Comparison of ENCODE assay signal across 8 mouse cellular contexts in genomic region chr15:85810806-85811521, GRCm38 (mm10). TPM values are rescaled to one million over a fixed set of nuclear protein-coding genes. Genes with fewer than 3 reads are reported as not detected.
DNase-seq lines count a peak whose midpoint lies in the region; ATAC-seq and TF ChIP-seq lines count a peak whose summit lies in the region.

No protein-coding gene starts in this region.

- peak; percentile 64 for DNase-seq in urinary bladder, postnatal 14 days (ENCODE audit: low spot score)
- DNase-seq in urinary bladder, adult 2 months (ENCODE audit: low spot score): no peak
- peak; percentile 83 for DNase-seq in heart, adult 8-10 months (ENCODE audit: low spot score)
- DNase-seq in kidney, adult 9 months: peak; percentile 58
- peak; percentile 25 for DNase-seq in limb, embryonic 11.5 days (ENCODE audit: low spot score)
- peak; percentile 94 for DNase-seq in midbrain, embryonic 11.5 days (ENCODE audit: low spot score, missing footprints)
- peak; percentile 44 for DNase-seq in stomach, postnatal 0 days (ENCODE audit: low spot score)

- no peaks in the 10 kb centered on the region for H3K36me3 ChIP-seq in embryonic facial prominence, embryonic 13.5 days
- no peaks in the 10 kb centered on the region for H3K36me3 ChIP-seq in limb, embryonic 11.5 days (ENCODE audit: control insufficient read depth, insufficient read depth, low read length)
- H3K36me3 ChIP-seq in midbrain, embryonic 11.5 days (ENCODE audit: control insufficient read depth, insufficient read depth, low read length): no peaks in the 10 kb centered on the region
- no peaks in the 10 kb centered on the region for H3K36me3 ChIP-seq in stomach, postnatal 0 days (ENCODE audit: control insufficient read depth, insufficient read depth, low read length)

- WGBS in embryonic facial prominence, embryonic 13.5 days: 4% methylated on average over 36 of the region's 36 CpGs
- 7% methylated on average over 36 of the region's 36 CpGs for WGBS in limb, embryonic 11.5 days
- WGBS in midbrain, embryonic 11.5 days: 7% methylated on average over 36 of the region's 36 CpGs
- WGBS in stomach, postnatal 0 days: 2% methylated on average over 36 of the region's 36 CpGs

- H3K27ac ChIP-seq in embryonic facial prominence, embryonic 13.5 days: peak overlapping the region; percentile 89
- peak overlapping the region; percentile 21; the same call in 1 of the 2 replicates for H3K27ac ChIP-seq in limb, embryonic 11.5 days (replicated peaks; ENCODE audit: low read depth, low read length)
- H3K27ac ChIP-seq in midbrain, embryonic 11.5 days (ENCODE audit: low read depth, low read length): peak overlapping the region; percentile 63; the same call in 1 of the 2 replicates
- H3K27ac ChIP-seq in stomach, postnatal 0 days (replicated peaks): peak overlapping the region; percentile 94

- TF ChIP-seq EP300 in stomach, postnatal 0 days (optimal IDR thresholded peaks at IDR 0.05): no peak

- 0 out of 2 replicates have a peak, but pooled peaks cover 3% of the 10 kb centered on the region for H3K9me3 ChIP-seq in embryonic facial prominence, embryonic 13.5 days
- H3K9me3 ChIP-seq in limb, embryonic 11.5 days (ENCODE audit: control insufficient read depth, low read length): no peaks in the 10 kb centered on the region
- H3K9me3 ChIP-seq in midbrain, embryonic 11.5 days (ENCODE audit: control insufficient read depth, low read length): no peaks in the 10 kb centered on the region
- no peaks in the 10 kb centered on the region for H3K9me3 ChIP-seq in stomach, postnatal 0 days (ENCODE audit: control insufficient read depth, low read length)

- peaks cover 13% of the 10 kb centered on the region for H3K4me1 ChIP-seq in embryonic facial prominence, embryonic 13.5 days
- H3K4me1 ChIP-seq in limb, embryonic 11.5 days (ENCODE audit: control insufficient read depth, insufficient read depth, low read length): peaks cover 6% of the 10 kb centered on the region
- peaks cover 4% of the 10 kb centered on the region; the same call in 1 of the 2 replicates for H3K4me1 ChIP-seq in midbrain, embryonic 11.5 days (ENCODE audit: control insufficient read depth, insufficient read depth, low read length)
- no peaks in the 10 kb centered on the region for H3K4me1 ChIP-seq in stomach, postnatal 0 days (replicated peaks; ENCODE audit: control insufficient read depth, insufficient read depth)

- peak overlapping the region; percentile 76 for H3K4me3 ChIP-seq in embryonic facial prominence, embryonic 13.5 days
- peak overlapping the region; percentile 82 for H3K4me3 ChIP-seq in limb, embryonic 11.5 days (ENCODE audit: low read depth, low read length)
- H3K4me3 ChIP-seq in midbrain, embryonic 11.5 days (ENCODE audit: low read depth, low read length): peak overlapping the region; percentile 75
- peak overlapping the region; percentile 73 for H3K4me3 ChIP-seq in stomach, postnatal 0 days (ENCODE audit: low read depth, low read length)

- peak; percentile 29; the same call in 1 of the 2 replicates for TF ChIP-seq CTCF in stomach, postnatal 0 days (IDR thresholded peaks at IDR 0.05; ENCODE audit: low read depth)

- no peaks in the 10 kb centered on the region; the same call in 1 of the 2 replicates for H3K27me3 ChIP-seq in embryonic facial prominence, embryonic 13.5 days
- no peaks in the 10 kb centered on the region for H3K27me3 ChIP-seq in limb, embryonic 11.5 days (ENCODE audit: control insufficient read depth, insufficient read depth, low read length)
- H3K27me3 ChIP-seq in midbrain, embryonic 11.5 days (ENCODE audit: control insufficient read depth, insufficient read depth, low read length): no peaks in the 10 kb centered on the region
- no peaks in the 10 kb centered on the region for H3K27me3 ChIP-seq in stomach, postnatal 0 days (ENCODE audit: control insufficient read depth, insufficient read depth, low read length)

- ATAC-seq in embryonic facial prominence, embryonic 13.5 days (ENCODE audit: insufficient number of reproducible peaks, insufficient read depth, low FRiP score, low TSS enrichment, low read depth): peak; percentile 58
- ATAC-seq in limb, embryonic 11.5 days (ENCODE audit: insufficient number of reproducible peaks, low FRiP score, low TSS enrichment, low read depth): peak; percentile 81; the same call in 1 of the 2 replicates
- ATAC-seq in midbrain, embryonic 11.5 days (ENCODE audit: low FRiP score): peak; percentile 93
- ATAC-seq in stomach, postnatal 0 days (ENCODE audit: low FRiP score, low TSS enrichment): peak; percentile 71

- H3K9ac ChIP-seq in embryonic facial prominence, embryonic 13.5 days: peak overlapping the region; percentile 87
- H3K9ac ChIP-seq in limb, embryonic 11.5 days (ENCODE audit: low read length): peak overlapping the region; percentile 74
- peak overlapping the region; percentile 74 for H3K9ac ChIP-seq in midbrain, embryonic 11.5 days (ENCODE audit: low read length)
- H3K9ac ChIP-seq in stomach, postnatal 0 days (ENCODE audit: low read length): peak overlapping the region; percentile 84

- peak overlapping the region; percentile 90 for H3K4me2 ChIP-seq in embryonic facial prominence, embryonic 13.5 days
- H3K4me2 ChIP-seq in limb, embryonic 11.5 days (ENCODE audit: low read depth, severe bottlenecking): peak overlapping the region; percentile 91
- H3K4me2 ChIP-seq in midbrain, embryonic 11.5 days: peak overlapping the region; percentile 91
- H3K4me2 ChIP-seq in stomach, postnatal 0 days (replicated peaks; ENCODE audit: low read depth): peak overlapping the region; percentile 93

RNA-seq across cellular contexts. Expression of gene Cdpf1, which starts 0.5 kb away (rescaled TPM):
- polyA plus RNA-seq in urinary bladder, adult 2 months (2012; rRNA removed): 29.2 and 37.6 TPM in 2 replicates
- polyA plus RNA-seq in embryonic facial prominence, embryonic 13.5 days (2015; fragmentation: Nextera tagmentation; extraction: Ambion mirVana): 22.0 and 29.4 TPM in 2 replicates
- 10 to 100 TPM; 27.1 to 38.5 (median 31.0) TPM for total RNA-seq in heart, adult 8-10 months (2022)
- 26.3 and 28.7 TPM in 2 replicates for polyA plus RNA-seq in limb, embryonic 11.5 days (2014; fragmentation: Nextera tagmentation; extraction: Ambion mirVana)
- 18.1 and 21.8 TPM in 2 replicates for polyA plus RNA-seq in midbrain, embryonic 11.5 days (2014; fragmentation: Nextera tagmentation; extraction: Ambion mirVana)
- polyA plus RNA-seq in stomach, postnatal 0 days (2015; fragmentation: Nextera tagmentation; extraction: Ambion mirVana): 38.8 and 40.2 TPM in 2 replicates

RNA-seq across cellular contexts. Expression of gene Pkdrej, which starts 10.6 kb away (rescaled TPM):
- 0.45 and 0.56 TPM in 2 replicates for polyA plus RNA-seq in urinary bladder, adult 2 months (2012; rRNA removed)
- 0.19 and 0.25 TPM in 2 replicates for polyA plus RNA-seq in embryonic facial prominence, embryonic 13.5 days (2015; fragmentation: Nextera tagmentation; extraction: Ambion mirVana)
- 1 to 10 TPM; 3.1 to 5.4 (median 4.6) TPM for total RNA-seq in heart, adult 8-10 months (2022)
- 0.14 and 0.21 TPM in 2 replicates for polyA plus RNA-seq in limb, embryonic 11.5 days (2014; fragmentation: Nextera tagmentation; extraction: Ambion mirVana)
- polyA plus RNA-seq in midbrain, embryonic 11.5 days (2014; fragmentation: Nextera tagmentation; extraction: Ambion mirVana): 0.07 and 0.15 TPM in 2 replicates
- 0.21 and 0.27 TPM in 2 replicates for polyA plus RNA-seq in stomach, postnatal 0 days (2015; fragmentation: Nextera tagmentation; extraction: Ambion mirVana)

RNA-seq across cellular contexts. Expression of gene Ttc38, which starts 21.1 kb away (rescaled TPM):
- polyA plus RNA-seq in urinary bladder, adult 2 months (2012; rRNA removed): 19.7 and 27.5 TPM in 2 replicates
- polyA plus RNA-seq in embryonic facial prominence, embryonic 13.5 days (2015; fragmentation: Nextera tagmentation; extraction: Ambion mirVana): 7.3 and 7.4 TPM in 2 replicates
- total RNA-seq in heart, adult 8-10 months (2022): 10 to 100 TPM; 17.9 to 22.2 (median 19.6) TPM
- polyA plus RNA-seq in limb, embryonic 11.5 days (2014; fragmentation: Nextera tagmentation; extraction: Ambion mirVana): 3.7 and 4.1 TPM in 2 replicates
- polyA plus RNA-seq in midbrain, embryonic 11.5 days (2014; fragmentation: Nextera tagmentation; extraction: Ambion mirVana): 1.9 and 2.4 TPM in 2 replicates
- 15.6 and 18.0 TPM in 2 replicates for polyA plus RNA-seq in stomach, postnatal 0 days (2015; fragmentation: Nextera tagmentation; extraction: Ambion mirVana)

RNA-seq across cellular contexts. Expression of gene Gtse1, which starts 48.6 kb away (rescaled TPM):
- 6.7 and 7.2 TPM in 2 replicates for polyA plus RNA-seq in urinary bladder, adult 2 months (2012; rRNA removed)
- 25.5 and 27.2 TPM in 2 replicates for polyA plus RNA-seq in embryonic facial prominence, embryonic 13.5 days (2015; fragmentation: Nextera tagmentation; extraction: Ambion mirVana)
- under 1 TPM; 0.19 to 0.52 (median 0.29) TPM for total RNA-seq in heart, adult 8-10 months (2022)
- polyA plus RNA-seq in limb, embryonic 11.5 days (2014; fragmentation: Nextera tagmentation; extraction: Ambion mirVana): 42.7 and 45.7 TPM in 2 replicates
- 38.6 and 43.7 TPM in 2 replicates for polyA plus RNA-seq in midbrain, embryonic 11.5 days (2014; fragmentation: Nextera tagmentation; extraction: Ambion mirVana)
- 5.0 and 6.5 TPM in 2 replicates for polyA plus RNA-seq in stomach, postnatal 0 days (2015; fragmentation: Nextera tagmentation; extraction: Ambion mirVana)

Comparison
In these comparisons a context has a peak if more than half of its experiments do, and no peak if none do; other contexts are left out.
1. H3K27ac ChIP-seq: peak in every context shown above with its lines; median percentile 94 in stomach, postnatal 0 days; 89 in embryonic facial prominence, embryonic 13.5 days; 63 in midbrain, embryonic 11.5 days; 21 in limb, embryonic 11.5 days.